Mouse (Mus musculus) small intestine, adult 2 months (tissue): ENCODE data around the gene Ctnnd2.

ENCODE experiments used
- CTCF ChIP-seq: fragments of 200-500 bp; IDR thresholded peaks from 2 replicates; pipeline ENCODE4 v1.5.1; 2012; ENCODE audit warnings: low read depth, mild to moderate bottlenecking, control low read depth, inconsistent platforms, low read length, moderate library complexity, mixed read lengths; ENCODE audit not compliant: insufficient replicate concordance, insufficient read length; ENCODE audit errors: extremely low read depth
- POLR2A ChIP-seq: fragments of 200-500 bp; IDR thresholded peaks from 2 replicates; pipeline ENCODE4 v1.6.1; 2012; ENCODE audit warnings: low read depth, mild to moderate bottlenecking, control low read depth, inconsistent platforms, low read length, moderate library complexity

GRCm38 (mm10) chr15:30145413-30145812 is 27.0 kb upstream of the Ctnnd2 start:
- no peak for TF ChIP-seq POLR2A
- TF ChIP-seq CTCF = no peak
